Mouse (Mus musculus): ENCODE measurements around the gene Wee2. TPM values are rescaled to one million over a fixed set of nuclear protein-coding genes. Genes with fewer than 3 reads are reported as not detected.

Gene Wee2
- not detected for total RNA-seq (2021)
- long read RNA-seq, experiment 1, result 0 reads
- long read RNA-seq, experiment 2, result 0 reads

DNA sequence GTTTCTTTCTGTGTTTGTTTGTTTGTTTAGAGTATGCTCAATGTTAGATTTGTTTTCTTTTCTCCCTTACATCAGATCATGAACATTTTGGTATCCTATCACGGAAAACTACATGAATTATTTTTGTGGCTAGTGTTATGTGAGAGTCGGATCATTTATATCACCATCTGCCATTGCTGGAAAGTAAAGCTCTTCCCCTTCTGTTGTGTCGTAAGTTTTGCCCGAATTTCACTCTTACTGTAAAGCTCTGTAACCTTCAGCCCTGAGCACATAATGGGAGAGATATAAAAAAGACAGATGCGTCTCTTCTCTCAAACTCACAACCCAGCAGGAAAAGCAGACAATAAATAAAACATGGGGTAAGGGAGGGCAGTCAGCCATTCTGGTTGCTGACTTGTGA is at the start of gene Wee2:
Gene Wee2 (plus strand): TSS at position 153 of the 400 bp plus-strand sequence.
- no peak for TF ChIP-seq CTCF (conservative IDR thresholded peaks at IDR 0.05)
- no peak within 1 kb of the TSS for H3K27ac ChIP-seq
- H3K4me3 ChIP-seq, result no peak within 1 kb of the TSS
- DNase-seq (ENCODE audit: low spot score in 2 of 2), result no peak

DNA sequence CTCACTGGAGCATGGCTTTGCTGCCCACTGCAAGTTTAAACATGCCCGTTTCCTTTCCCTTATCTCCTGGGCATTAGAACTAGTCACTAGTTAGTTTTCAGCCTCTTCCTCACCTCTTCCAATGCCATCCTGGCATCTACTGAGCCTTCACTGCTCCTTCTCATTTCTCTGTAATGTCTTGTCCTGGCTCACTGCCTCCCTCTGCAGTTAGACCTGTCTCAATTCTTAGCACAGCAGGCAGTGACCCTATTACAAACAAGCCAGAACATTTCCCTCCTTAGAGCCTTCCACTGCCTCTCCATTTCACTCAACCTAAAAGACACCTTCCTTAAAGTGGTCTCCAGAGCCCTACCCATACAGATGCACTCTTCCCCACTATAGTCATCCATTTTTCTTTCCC is 47.9 kb upstream of the Wee2 start:
- peak in 1 of 2 experiments; percentile 6 for DNase-seq (ENCODE audit: low spot score in 2 of 2)
- TF ChIP-seq CTCF (conservative IDR thresholded peaks at IDR 0.05), result peak; percentile 53
- no peak overlapping the region for H3K4me3 ChIP-seq

DNA sequence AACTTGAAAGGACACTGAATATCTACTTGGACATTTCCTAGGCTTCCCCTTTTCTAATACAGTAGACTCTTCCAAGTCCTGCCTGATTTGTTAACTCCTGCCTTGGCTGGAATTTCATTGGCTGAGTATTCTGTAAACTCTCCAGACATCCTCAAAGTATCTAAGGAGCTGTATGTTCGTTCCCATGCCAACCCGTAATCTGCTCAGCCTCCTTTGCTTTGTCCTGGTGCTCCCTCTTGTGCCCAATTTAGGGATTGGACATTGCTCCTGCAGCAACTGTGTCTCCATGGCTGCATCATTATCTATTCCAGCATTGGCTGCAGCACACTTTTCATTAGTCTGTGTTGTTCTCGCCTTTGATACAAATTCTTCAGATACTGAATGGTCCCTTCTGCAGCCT is 45.7 kb upstream of the Wee2 start:
- peak; percentile 89 to 92 for DNase-seq (ENCODE audit: low spot score in 2 of 2)
- H3K27ac ChIP-seq, result peak overlapping the region; percentile 21; the same call in 1 of the 2 replicates
- no peak overlapping the region for H3K4me3 ChIP-seq
- peak; percentile 90 for TF ChIP-seq CTCF (conservative IDR thresholded peaks at IDR 0.05)

More for the DNA sequence above, 47.9 kb upstream of the Wee2 start:
- H3K27ac ChIP-seq, result no peak overlapping the region

DNA sequence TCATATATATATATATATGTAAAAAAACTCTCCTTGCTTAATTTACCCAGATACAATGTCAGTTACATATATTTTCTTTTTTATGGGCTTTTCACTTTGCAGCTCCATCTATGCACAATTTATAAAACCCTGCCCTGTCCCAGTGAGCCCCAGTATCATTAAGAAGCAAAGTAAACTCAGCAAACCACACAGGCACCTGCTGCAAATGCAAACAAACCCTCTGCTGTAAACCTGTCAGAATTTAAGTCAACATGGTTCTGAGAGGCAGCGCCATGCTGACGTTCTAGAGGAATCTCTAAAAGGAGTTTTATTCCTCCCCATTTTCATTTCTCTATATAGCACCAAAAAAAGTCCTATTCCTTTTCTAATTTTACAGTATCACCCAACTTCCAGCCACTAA is 36.9 kb upstream of the Wee2 start:
- Histone ChIP-seq H3K27ac (no peak overlapping the region), H3K4me3 (no peak overlapping the region)
- DNase-seq (ENCODE audit: low spot score in 2 of 2), result peak in 1 of 2 experiments; percentile 2
- TF ChIP-seq CTCF (conservative IDR thresholded peaks at IDR 0.05), result no peak

DNA sequence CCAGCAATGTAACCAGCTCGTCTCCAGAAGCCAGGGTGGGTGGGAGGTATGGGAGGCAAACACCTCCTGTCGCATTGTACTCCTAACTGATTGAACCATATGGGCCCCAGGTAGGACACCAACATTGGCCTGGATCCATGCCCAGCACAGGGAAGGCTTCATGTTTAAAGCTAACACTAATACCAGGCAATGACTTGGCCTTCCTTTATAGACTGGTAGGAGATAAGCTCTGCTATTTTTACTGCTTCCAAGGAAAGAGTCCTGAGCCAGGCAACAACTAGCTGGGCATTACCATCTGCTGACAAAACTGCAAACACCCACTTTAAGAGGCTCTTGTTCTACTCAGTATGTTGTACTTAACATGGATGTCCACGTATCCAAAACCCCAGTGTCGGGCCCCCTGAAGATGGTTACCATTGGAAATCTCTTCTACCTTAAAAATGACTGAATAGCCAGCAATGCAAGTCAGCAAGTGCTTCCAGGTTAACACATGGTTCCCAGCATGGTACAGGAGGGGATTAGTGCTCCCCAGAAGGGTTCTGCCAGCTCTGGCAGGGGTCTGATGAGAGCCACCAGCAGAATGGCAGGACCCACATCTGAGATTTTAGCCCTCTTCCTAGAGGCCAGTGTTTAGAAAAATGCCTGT is 35.1 kb upstream of the Wee2 start:
- no peak for TF ChIP-seq CTCF (conservative IDR thresholded peaks at IDR 0.05)
- Histone ChIP-seq H3K4me3 (no peak overlapping the region), H3K27ac (no peak overlapping the region; the same call in 1 of the 2 replicates)
- peak; percentile 15 to 17 for DNase-seq (ENCODE audit: low spot score in 2 of 2)

DNA sequence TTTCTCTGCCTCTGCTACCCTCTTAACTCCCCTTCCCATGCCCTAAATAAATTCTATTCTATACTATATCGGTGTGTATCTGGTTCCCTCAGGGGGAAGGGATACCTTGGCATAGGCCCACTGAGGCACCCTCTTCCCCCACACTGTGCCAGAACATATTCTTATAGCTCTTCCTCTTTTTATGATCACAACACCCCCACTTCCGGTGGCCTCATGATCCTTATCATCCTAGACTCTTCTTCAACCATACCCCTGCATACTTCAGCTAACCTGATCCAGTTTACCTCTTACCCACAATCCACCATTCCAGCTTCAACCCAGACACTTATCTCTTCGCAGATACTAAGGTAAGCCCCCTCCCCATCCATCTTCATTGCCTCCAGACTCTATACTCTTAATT is 27.8 kb upstream of the Wee2 start:
- H3K27ac ChIP-seq, result no peak overlapping the region
- H3K4me3 ChIP-seq, result no peak overlapping the region
- no peak for DNase-seq (ENCODE audit: low spot score in 2 of 2)
- no peak for TF ChIP-seq CTCF (conservative IDR thresholded peaks at IDR 0.05)

DNA sequence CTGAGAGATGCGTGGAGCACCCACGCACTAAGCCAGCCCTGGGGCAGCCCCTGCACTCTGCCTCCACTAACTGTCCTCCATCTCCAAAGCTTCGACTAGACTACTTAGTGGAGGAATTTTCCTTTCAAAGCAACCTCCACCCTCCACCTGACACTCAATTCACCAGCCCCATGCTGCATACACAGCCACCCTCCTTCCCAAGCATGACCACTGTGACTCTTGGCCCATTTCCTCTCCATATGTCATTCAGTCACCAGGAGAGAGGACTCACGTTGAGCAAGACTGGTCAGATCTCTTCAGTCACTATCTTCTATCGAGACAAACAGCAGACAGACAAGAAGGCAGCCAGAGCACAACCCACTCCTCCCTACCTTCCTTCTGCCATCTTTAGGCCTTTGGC is 25.8 kb upstream of the Wee2 start:
- Histone ChIP-seq H3K27ac (no peak overlapping the region), H3K4me3 (no peak overlapping the region)
- DNase-seq (ENCODE audit: low spot score in 2 of 2), result no peak
- TF ChIP-seq CTCF (conservative IDR thresholded peaks at IDR 0.05), result no peak

DNA sequence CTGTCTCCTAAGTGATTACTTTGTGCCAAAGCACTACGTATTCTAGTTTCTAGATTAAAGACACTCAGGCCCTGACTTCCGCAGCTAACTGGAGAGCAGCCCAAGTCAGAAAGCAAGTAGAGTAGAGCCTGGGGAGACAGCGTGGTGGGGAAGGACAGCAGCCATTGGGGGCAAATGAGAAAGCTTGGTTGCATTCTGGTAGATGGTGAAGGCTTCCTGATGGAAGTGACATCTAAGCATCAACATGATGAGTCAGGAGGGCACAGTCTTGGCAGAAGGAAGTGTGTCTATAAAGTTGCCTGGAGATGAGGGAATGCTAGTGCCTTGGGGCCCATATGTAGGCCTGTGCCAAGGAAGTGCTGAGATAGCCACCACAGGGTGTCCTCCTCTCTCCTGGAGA is 25.3 kb upstream of the Wee2 start:
- DNase-seq (ENCODE audit: low spot score in 2 of 2), result no peak
- H3K4me3 ChIP-seq, result no peak overlapping the region
- no peak for TF ChIP-seq CTCF (conservative IDR thresholded peaks at IDR 0.05)
- H3K27ac ChIP-seq, result no peak overlapping the region

DNA sequence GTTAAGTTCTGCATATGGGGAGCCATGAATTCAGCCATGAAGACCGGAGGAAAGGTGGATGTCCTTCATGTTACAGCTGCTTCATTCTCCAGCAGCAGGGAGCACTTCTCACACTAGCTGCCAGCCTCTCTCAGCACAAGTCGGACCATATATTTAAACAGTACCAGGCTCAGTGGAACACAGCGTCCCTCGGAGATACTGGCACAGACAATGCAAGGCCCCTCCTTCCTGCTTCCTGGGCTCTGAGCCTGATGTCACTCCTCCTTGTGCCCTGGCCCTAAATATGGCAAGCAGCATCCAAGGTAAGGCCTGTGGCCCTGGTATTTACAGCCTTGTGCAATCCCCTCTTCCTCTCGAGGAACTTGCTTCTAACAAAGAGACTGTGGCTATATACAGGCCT is 23.1 kb upstream of the Wee2 start:
- no peak for TF ChIP-seq CTCF (conservative IDR thresholded peaks at IDR 0.05)
- no peak overlapping the region; the same call in 1 of the 2 replicates for H3K27ac ChIP-seq
- no peak overlapping the region for H3K4me3 ChIP-seq
- DNase-seq (ENCODE audit: low spot score in 2 of 2), result no peak

DNA sequence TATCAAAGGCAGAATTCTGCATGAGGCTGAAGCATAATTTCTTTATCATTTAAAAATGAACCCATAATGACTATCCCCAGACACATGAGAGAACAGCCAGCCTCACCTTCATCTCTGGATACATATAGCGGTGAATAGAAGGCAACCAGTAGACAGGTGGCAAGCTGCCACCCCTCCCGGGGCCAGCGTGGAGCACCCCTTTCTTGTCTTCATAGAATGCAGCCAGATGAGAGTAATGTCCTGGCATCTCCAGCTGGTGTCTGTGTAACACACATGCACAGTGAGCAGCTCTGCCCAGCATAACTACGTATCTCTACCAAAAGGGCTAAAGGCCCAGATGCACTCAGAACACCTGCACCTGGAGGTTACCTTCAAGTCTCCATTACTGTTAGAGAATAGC is 20.5 kb upstream of the Wee2 start:
- TF ChIP-seq CTCF (conservative IDR thresholded peaks at IDR 0.05), result no peak
- no peak overlapping the region for H3K27ac ChIP-seq
- no peak overlapping the region for H3K4me3 ChIP-seq
- DNase-seq (ENCODE audit: low spot score in 2 of 2), result no peak

DNA sequence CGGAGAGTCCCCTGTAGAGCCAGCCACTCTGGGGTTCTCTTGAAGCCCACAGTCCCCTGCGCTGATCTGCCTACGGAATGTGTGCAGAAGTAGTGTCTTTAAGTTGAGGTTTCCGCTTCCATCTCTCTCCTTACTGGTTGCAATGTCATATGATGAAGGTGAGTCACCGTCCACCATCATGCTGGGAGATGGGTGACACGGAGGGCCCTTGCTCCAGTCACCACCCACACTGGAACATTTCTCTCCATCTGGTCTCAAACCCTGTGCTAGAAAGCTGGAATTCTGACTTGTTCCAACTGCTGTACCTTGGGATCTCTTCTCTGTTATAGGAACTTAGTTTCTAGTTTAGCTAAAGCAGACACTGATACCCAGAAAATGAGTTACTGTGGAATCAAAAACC is 17.8 kb upstream of the Wee2 start:
- DNase-seq (ENCODE audit: low spot score in 2 of 2), result no peak
- H3K27ac ChIP-seq, result no peak overlapping the region

DNA sequence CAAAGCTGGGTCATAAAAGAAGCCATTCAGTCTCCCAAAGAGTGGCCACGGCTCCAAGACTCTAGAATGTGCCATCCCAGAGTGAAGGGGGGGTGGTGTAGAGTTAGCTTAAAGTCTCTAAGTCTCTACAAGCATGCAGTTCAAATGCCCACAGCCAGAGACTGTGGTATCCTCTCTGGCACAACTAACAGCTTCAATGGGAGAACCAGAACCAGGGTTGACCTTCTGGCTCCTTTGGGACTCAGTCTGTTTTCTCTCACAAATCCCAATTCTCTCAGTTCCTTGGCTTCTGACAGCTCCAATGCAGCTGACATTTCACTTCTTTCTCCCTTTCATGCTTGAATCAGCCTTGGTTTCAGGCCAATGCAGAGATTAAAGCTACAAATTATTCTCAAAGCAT is 15.9 kb upstream of the Wee2 start:
- no peak overlapping the region for H3K4me3 ChIP-seq
- no peak for TF ChIP-seq CTCF (conservative IDR thresholded peaks at IDR 0.05)
- no peak for DNase-seq (ENCODE audit: low spot score in 2 of 2)
- H3K27ac ChIP-seq, result peak overlapping the region; percentile 33; the same call in 1 of the 2 replicates

More for the DNA sequence above, 17.8 kb upstream of the Wee2 start:
- H3K4me3 ChIP-seq, result no peak overlapping the region
- TF ChIP-seq CTCF (conservative IDR thresholded peaks at IDR 0.05), result no peak

DNA sequence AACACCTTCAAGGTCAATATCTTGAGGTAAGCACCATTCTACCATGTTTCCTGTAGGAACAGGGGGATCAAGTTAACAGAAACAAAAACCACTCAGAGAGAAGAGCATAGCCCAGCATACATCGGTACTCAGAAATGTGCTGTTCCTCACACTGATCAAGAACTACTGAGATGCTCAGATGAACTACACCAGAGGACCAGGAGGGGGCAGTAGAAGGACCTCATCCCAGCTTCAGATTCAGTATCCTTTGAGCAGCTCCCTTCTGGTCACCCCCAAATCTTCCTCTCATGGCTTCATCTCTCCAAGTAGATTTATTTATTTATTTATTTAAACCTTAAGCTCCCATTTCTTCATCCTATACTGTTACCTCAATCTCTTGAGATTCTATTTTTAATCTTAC is 15.1 kb upstream of the Wee2 start:
- peak overlapping the region; percentile 33; the same call in 1 of the 2 replicates for H3K27ac ChIP-seq
- peak; percentile 26 to 57 for DNase-seq (ENCODE audit: low spot score in 2 of 2)

DNA sequence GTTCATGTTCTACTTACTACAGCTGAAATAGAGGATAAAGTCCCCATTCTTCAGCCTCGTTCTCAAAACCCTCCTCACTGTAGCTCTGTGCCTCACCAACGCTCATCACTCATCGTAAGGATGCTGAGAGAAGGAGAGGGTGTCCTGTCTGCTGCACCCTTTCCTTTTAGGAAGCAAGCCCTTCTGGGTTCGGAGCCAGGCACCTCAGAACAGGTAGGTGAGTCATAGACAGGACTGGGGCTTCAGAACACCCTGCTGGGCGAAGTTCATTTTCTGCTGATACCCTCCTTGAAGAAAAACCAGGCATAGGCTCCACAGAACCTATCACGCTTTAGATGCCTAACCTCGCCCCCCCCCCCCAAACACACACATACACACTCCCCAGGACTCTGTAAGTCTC is 11.4 kb upstream of the Wee2 start:
- H3K4me3 ChIP-seq, result no peak overlapping the region
- TF ChIP-seq CTCF (conservative IDR thresholded peaks at IDR 0.05), result no peak
- H3K27ac ChIP-seq, result no peak overlapping the region
- no peak for DNase-seq (ENCODE audit: low spot score in 2 of 2)

More for the DNA sequence above, 15.1 kb upstream of the Wee2 start:
- H3K4me3 ChIP-seq, result no peak overlapping the region
- TF ChIP-seq CTCF (conservative IDR thresholded peaks at IDR 0.05), result peak; percentile 86
